Mouse (Mus musculus) kidney, adult 2 months (tissue): Measurements from ENCODE around the gene Amz1. TPM values are rescaled to one million over a fixed set of nuclear protein-coding genes. Genes with fewer than 3 reads are reported as not detected.

Source experiments
- DNase-seq: peaks from one replicate; pipeline ENCODE4 v3.0.0; 2021
- H3K27ac ChIP-seq: fragments of 200-500 bp; 2 replicates; pipeline ENCODE4 v1.5.1; 2012; ENCODE audit warnings: low read depth, low read length, control low read depth, inconsistent platforms; ENCODE audit not compliant: insufficient read depth
- H3K27me3 ChIP-seq: fragments of 200-500 bp; replicated peaks from 2 replicates; pipeline ENCODE4 v1.6.1; 2012; ENCODE audit warnings: mild to moderate bottlenecking, moderate library complexity, low read length, inconsistent platforms; ENCODE audit not compliant: control insufficient read depth, insufficient read depth
- H3K36me3 ChIP-seq: fragments of 200-500 bp; 2 replicates; pipeline ENCODE4 v1.6.1; 2012; ENCODE audit warnings: mild to moderate bottlenecking, moderate library complexity, low read length, inconsistent platforms; ENCODE audit not compliant: control insufficient read depth, insufficient read depth
- H3K4me1 ChIP-seq: fragments of 200-500 bp; 2 replicates; pipeline ENCODE4 v1.6.1; 2011; ENCODE audit warnings: low read length; ENCODE audit not compliant: control insufficient read depth, insufficient read depth
- H3K4me3 ChIP-seq: fragments of 200-500 bp; 2 replicates; pipeline ENCODE4 v1.5.1; 2011; ENCODE audit warnings: mild to moderate bottlenecking, low read depth, low read length, control low read depth; ENCODE audit not compliant: insufficient read depth
- CTCF ChIP-seq: fragments of 200-500 bp; conservative IDR thresholded peaks from 2 replicates; pipeline ENCODE4 v1.5.1; 2011; ENCODE audit warnings: low read depth, mild to moderate bottlenecking, control low read depth, low read length, moderate library complexity, mixed read lengths; ENCODE audit not compliant: insufficient read depth, insufficient read length
- POLR2A ChIP-seq: fragments of 200-500 bp; IDR thresholded peaks from one replicate; pipeline ENCODE4 v1.6.1; 2011; ENCODE audit warnings: low read depth, low read length, control low read depth
- WGBS: fragments of 180-500 bp; shearing (Covaris S2); methylation state at CpG from one replicate; pipeline ENCODE4 v1.1.7; 2018; 5-methylcytosine and 5-hydroxymethylcytosine counted together
- polyA plus RNA-seq: library from polyadenylated mRNA; depleted of rRNA; stranded (reverse); fragments of >200 nt; gene quantifications from 2 replicates; pipeline ENCODE4 v1.2.3, GENCODE M21; 2012

Amz1 gene
- polyA plus RNA-seq, 1 experiment, result 3.9 TPM

DNA sequence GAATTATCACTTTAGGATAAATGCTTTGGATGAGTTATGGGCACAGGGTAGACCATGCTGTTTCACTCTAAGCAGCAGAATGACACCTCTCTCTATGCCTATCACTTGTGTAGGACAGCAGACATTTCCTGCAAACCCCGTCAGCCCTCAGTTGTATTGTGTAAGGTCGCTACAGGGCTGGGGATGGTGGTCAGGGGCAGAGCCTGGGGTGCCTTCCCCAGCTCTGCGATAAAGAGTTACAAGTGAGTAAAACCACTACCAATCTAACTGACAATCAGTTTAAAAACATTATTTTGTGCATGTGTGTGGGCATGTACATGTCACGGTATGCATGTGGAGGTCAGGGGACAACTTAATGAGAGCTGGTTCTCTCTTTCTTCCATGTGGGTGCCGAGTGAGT lies 57.2 kb downstream of the Amz1 start:
- WGBS, result 89% methylated on average over 5 of the region's 5 CpGs
- Histone ChIP-seq H3K4me3 (no peak overlapping the region), H3K27me3 (no peaks in the 10 kb centered on the region), H3K4me1 (peaks cover 6% of the 10 kb centered on the region; the same call in 1 of the 2 replicates), H3K36me3 (peaks cover 3% of the 10 kb centered on the region; the same call in 1 of the 2 replicates), H3K27ac (no peak overlapping the region)
- no peak for TF ChIP-seq CTCF
- no peak for TF ChIP-seq POLR2A
- DNase-seq, result no peak

DNA sequence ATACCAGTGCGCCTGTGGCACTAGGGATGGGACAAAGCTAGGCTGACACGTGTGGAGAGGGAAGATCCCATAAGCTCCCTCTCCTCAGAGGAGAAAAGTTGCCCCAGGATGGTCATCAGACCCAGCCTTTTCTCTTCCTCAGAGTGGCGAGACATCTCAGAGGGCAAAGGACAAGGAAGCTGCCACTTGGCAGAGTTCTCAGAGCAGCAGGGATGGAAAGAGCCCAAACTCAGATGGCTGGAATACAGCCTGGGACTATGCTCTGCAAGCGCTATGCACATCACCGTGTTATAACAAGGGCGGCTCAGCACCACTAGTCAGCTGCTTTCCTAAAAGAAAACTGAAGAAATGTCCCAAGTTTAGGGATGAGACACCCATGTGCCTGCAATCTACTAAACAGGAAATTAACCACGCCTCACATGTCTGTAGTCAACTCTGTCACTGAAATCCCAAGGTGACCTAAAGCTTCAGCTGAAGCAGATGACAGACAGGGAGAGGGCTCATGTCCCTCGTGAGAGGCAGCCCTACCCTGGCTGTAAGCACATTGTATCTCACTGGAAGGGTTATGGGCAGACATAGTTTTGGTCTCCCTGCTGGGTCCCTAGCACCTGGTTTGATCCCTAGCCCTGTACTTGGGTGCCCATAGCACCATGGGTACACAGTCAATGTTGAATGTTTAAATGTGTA lies 58.1 kb downstream of the Amz1 start:
- TF ChIP-seq CTCF (no peak), POLR2A (no peak)
- H3K4me1 ChIP-seq, result peaks cover 7% of the 10 kb centered on the region; the same call in 1 of the 2 replicates
- H3K27ac ChIP-seq, result no peak overlapping the region
- H3K4me3 ChIP-seq, result no peak overlapping the region
- WGBS, result 57% methylated on average over 8 of the region's 8 CpGs
- no peaks in the 10 kb centered on the region for H3K27me3 ChIP-seq
- peak; percentile 79 for DNase-seq
- peaks cover 3% of the 10 kb centered on the region; the same call in 1 of the 2 replicates for H3K36me3 ChIP-seq

DNA sequence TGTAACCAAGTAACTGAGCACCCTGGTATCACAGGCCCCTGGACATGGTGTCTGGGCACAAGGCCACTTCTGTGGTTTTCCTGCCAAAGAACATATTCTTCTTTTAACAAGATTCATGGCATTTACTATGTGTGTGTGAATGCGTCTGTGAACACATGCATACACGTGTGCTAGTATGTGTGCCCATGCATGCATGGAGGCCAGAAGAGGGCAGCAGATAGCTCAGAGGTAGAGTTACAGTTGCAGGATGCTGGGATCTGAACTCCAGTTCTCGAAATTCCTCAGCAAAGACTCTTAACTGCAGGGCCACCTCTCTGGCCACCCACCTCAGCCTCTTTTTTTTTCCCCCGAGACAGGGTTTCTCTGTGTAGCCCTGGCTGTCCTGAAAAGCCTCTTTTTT lies 59.6 kb downstream of the Amz1 start:
- DNase-seq, result no peak
- peaks cover 3% of the 10 kb centered on the region; the same call in 1 of the 2 replicates for H3K36me3 ChIP-seq
- no peaks in the 10 kb centered on the region for H3K27me3 ChIP-seq
- no peak overlapping the region for H3K4me3 ChIP-seq
- peak; percentile 57 for TF ChIP-seq CTCF
- TF ChIP-seq POLR2A, result no peak
- no peak overlapping the region for H3K27ac ChIP-seq
- peaks cover 7% of the 10 kb centered on the region; the same call in 1 of the 2 replicates for H3K4me1 ChIP-seq
- WGBS, result 88% methylated on average over 4 of the region's 4 CpGs

DNA sequence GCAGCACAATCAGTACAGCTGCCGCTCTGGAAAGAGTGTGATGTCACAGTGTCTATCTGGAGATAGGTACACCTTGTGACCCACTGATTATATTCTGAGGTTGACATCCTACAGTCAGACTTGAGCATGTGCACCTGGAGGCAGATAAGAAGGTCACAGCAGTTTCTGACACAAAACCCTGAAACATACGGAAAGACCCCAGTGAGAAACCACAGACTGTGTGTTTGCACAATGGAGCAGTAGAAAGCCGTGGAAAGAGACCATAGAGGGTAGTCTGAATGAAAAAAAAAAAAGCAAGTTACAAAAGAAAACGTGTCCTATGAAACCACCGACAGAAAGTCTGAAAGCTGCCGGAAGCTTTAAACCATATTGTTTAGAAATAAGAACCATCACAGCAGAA lies 60.4 kb downstream of the Amz1 start:
- DNase-seq, result no peak
- Histone ChIP-seq H3K4me3 (no peak overlapping the region), H3K27ac (no peak overlapping the region), H3K27me3 (no peaks in the 10 kb centered on the region), H3K36me3 (peaks cover 3% of the 10 kb centered on the region; the same call in 1 of the 2 replicates), H3K4me1 (peaks cover 7% of the 10 kb centered on the region; the same call in 1 of the 2 replicates)
- TF ChIP-seq POLR2A, result no peak
- TF ChIP-seq CTCF, result no peak
- WGBS, result 91% methylated on average over 6 of the region's 6 CpGs

DNA sequence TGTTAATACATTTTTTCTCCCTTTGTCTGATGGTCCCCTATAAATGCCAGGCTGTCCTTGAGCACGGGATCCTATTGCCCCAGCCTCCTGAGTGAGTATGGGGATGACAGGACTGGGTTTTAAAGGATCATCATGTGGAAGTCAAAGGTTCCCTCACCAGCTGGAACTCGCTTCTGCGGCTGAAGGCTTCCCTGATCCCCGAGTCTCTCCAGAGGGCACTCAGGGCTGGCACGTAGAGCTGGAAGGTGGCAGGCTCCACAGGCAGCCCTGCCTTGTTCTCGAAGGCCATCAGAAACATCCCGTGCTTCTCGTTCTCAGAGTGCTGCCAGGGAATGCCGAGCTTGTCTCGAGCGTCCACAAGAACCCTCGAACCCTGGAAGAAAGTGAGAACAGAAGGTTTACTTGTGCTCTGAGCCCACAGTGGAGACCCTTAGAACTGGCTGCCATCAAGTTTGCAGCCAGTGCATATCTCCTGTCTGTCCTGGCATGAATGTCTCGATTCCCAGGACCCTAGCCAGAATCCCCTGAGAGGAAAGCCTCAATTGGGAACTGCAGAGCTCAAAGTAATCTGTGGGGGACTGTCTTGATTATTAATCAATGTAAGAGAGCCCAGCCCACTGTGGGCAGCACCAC lies 61.4 kb downstream of the Amz1 start:
- TF ChIP-seq POLR2A, result no peak
- TF ChIP-seq CTCF, result no peak
- H3K4me1 ChIP-seq, result peaks cover 9% of the 10 kb centered on the region; the same call in 1 of the 2 replicates
- peaks cover 3% of the 10 kb centered on the region; the same call in 1 of the 2 replicates for H3K36me3 ChIP-seq
- no peak overlapping the region for H3K4me3 ChIP-seq
- 71% methylated on average over 13 of the region's 13 CpGs for WGBS
- H3K27ac ChIP-seq, result no peak overlapping the region
- DNase-seq, result no peak
- H3K27me3 ChIP-seq, result no peaks in the 10 kb centered on the region

DNA sequence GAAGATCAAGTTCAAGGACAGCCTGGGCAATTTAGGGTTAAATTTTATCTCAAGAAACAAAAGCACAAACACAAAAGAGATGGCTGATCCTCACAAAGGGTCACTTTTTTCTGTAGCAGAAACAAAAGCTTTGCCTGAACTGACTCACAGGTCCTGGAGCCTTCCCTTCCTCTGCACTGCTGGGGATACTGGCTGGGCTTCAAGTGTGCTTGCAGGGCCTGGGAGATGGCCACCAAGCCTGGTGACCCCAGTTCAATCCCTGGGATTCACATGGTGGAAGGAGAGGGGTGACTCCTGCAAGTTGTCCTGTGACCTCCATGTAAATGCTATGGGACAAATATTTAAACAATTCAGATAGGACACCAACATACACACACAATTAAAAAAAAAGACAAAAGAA lies 65.6 kb downstream of the Amz1 start:
- H3K4me3 ChIP-seq, result no peak overlapping the region
- H3K27me3 ChIP-seq, result no peaks in the 10 kb centered on the region
- DNase-seq, result no peak
- no peak overlapping the region for H3K27ac ChIP-seq
- no peaks in the 10 kb centered on the region for H3K36me3 ChIP-seq
- no peak for TF ChIP-seq POLR2A
- no peak for TF ChIP-seq CTCF
- H3K4me1 ChIP-seq, result peaks cover 23% of the 10 kb centered on the region

DNA sequence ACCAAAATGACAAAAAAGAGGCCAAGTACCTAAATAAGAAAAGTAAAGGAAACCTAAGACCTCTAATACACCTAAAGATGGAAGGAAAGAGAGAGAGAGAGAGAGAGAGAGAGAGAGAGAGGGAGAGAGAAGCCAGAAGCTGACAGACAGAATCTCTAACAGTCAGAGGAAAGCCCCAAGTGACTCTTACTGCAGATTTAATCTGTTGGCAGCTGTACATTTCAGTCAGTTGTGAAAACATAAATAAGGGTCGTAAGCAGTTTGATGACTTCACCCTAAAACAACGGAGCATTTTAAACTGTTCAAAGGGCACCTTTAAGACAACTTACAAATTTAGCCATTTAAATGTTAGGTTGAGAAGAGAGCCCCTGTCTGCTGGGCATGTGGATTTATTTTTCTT lies 66.5 kb downstream of the Amz1 start:
- no peak for DNase-seq
- H3K4me3 ChIP-seq, result no peak overlapping the region
- no peaks in the 10 kb centered on the region for H3K36me3 ChIP-seq
- WGBS, result 28% methylated on average over 2 of the region's 2 CpGs
- no peak overlapping the region for H3K27ac ChIP-seq
- TF ChIP-seq POLR2A, result no peak
- TF ChIP-seq CTCF, result no peak
- H3K4me1 ChIP-seq, result peaks cover 25% of the 10 kb centered on the region
- no peaks in the 10 kb centered on the region for H3K27me3 ChIP-seq
